Mouse (Mus musculus) cerebral cortex, adult 2 months (tissue): ENCODE measurements around the gene Pde9a.

ENCODE experiments used
- WGBS: fragments of 180-500 bp; shearing (Covaris S2); methylation state at CpG from one replicate; pipeline ENCODE4 v1.1.7; 2018; 5-methylcytosine and 5-hydroxymethylcytosine counted together

Gene Pde9a

GRCm38 (mm10) chr17:31433978-31434797 lies 48.2 kb downstream of the Pde9a start:
- 41% methylated on average over 16 of the region's 16 CpGs for WGBS

GRCm38 (mm10) chr17:31434825-31435325 lies 48.9 kb downstream of the Pde9a start:
- WGBS: 45% methylated on average over 8 of the region's 8 CpGs

DNA sequence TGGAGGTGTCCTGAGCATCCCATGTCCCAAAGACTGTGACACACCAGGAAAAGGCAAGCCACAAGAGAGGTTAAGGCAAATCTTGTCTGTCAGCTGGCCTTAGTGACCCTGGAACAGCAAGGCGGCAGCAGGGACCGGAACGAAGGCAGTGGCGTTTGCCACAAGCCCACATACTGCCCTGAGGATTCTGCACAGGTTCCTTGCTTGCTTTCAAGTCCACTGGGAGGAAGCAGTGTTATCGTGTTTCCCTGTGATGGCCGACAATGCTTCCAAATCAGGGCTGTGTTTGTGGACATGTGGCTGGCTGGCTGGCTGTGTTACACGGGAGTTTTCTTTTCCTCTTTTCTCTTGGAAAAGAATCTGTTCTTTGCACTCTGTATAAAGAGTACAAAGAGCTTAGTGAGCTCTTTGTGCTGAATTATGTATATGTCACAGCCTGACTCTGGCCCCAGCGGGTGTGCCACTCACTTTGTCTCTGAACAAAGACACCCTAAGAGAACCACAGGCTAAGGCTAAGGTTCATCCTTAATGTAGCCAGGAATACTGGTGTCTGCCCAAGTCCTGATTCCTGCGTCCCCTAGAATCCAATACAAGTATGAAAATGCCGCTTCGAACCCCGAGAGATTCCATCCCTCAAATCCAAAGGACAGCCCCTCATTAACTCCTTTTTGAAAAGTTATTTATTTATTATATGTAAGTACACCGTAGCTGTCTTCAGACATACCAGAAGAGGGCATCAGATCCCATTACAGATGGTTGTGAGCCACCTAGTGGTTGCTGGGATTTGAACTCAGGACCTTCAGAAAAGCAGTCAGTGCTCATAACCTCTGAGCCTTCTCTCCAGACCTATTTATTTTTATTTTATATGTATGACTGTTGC lies 50.2 kb downstream of the Pde9a start:
- 76% methylated on average over 13 of the region's 13 CpGs for WGBS

DNA sequence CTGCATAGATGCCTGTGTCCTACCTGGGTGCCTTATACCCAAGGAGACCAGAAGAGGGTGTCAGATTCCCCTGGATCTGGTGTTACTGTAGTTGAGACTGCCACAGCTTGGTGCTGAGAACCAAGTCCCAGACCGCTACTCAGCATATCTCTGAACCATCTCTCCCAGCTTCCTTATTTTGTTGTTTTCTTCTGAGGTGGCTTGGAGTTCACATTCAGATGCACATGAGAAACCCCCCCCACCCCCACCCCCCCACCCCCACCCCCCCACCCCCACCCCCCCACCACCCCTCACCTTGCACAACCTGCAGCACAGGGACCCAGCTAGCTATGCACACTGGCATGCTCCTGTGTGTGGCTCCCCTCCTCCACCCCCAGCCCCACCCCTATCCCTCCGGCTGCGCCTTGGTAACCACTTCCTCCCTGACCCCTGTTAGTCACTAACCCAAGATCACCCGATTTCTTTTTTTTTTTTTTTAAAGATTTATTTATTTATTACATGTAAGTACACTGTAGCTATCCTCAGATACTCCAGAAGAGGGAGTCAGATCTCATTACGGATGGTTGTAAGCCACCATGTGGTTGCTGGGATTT lies 50.9 kb downstream of the Pde9a start:
- 86% methylated on average over 5 of the region's 5 CpGs for WGBS

DNA sequence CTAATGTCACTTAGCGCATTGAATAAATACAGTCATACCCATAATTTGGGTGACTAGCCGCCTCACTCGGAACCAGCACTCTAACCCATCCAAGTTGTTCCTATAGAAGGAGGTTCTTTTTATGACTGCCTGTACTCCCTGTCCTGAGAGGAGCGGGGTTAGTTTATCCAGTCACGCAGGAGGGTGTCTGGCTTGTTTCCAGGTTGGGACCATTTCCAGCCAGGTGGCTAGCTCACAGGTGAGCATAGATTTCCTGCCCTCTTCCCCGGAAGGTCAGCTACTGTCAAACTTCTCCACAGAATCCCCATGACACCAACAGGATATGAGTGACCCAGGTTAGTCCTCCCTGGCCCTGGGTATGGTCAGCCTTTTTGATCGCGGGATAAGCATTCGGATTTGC lies 51.5 kb downstream of the Pde9a start:
- WGBS: 94% methylated on average over 9 of the region's 9 CpGs

DNA sequence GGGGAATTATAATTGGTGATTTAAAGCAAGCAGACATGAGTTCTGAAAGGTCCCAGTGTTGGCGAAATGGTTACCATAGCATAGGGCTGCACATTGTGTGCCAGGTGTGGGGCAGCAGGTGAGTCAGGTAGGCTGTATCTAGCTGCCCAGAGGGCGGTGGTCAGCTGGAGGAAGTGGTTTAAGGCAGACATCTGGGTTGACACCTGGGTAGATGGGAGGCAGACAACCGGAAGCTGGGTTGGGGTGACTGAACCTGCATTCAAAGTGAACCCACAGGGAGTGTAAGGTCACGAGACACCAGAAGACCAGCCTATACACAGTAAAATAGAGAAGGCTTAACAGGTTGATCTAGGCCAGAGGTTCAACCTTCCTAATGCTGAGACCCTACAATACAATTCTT lies 54.0 kb downstream of the Pde9a start:
- WGBS: 97% methylated on average over 4 of the region's 4 CpGs

DNA sequence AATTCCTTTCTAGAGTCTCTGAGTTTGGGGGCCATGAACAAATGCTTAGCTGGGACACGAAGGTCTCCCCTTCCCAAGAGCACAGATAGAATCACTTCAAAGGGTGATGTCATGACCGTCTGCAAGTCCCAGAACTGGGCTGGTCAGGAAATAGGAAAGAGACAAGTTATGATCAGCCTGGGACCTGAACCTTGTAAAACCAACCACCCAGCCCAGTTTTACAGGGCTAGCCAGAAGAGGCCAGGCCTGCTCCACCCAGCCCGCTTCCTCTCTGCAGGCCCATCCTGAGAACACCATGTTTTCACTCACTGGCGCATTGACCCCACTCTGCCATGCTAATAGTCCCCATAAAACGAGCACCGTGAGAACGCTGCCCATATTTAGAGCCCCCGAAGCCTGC lies 56.5 kb downstream of the Pde9a start:
- 93% methylated on average over 8 of the region's 8 CpGs for WGBS

GRCm38 (mm10) chr17:31444251-31444650 lies 58.2 kb downstream of the Pde9a start:
- 86% methylated on average over 7 of the region's 7 CpGs for WGBS

GRCm38 (mm10) chr17:31445061-31445731 lies 59.2 kb downstream of the Pde9a start:
- WGBS: 62% methylated on average over 7 of the region's 7 CpGs

GRCm38 (mm10) chr17:31447766-31448165 lies 61.8 kb downstream of the Pde9a start:
- 58% methylated on average over 5 of the region's 5 CpGs for WGBS

- WGBS: 44% methylated on average over 1 of the region's 1 CpGs
Measured at GRCm38 (mm10) chr17:31448519-31448918, 62.5 kb downstream of the Pde9a start.

- WGBS: 56% methylated on average over 3 of the region's 3 CpGs
Measured at GRCm38 (mm10) chr17:31450206-31450605, 64.2 kb downstream of the Pde9a start.

DNA sequence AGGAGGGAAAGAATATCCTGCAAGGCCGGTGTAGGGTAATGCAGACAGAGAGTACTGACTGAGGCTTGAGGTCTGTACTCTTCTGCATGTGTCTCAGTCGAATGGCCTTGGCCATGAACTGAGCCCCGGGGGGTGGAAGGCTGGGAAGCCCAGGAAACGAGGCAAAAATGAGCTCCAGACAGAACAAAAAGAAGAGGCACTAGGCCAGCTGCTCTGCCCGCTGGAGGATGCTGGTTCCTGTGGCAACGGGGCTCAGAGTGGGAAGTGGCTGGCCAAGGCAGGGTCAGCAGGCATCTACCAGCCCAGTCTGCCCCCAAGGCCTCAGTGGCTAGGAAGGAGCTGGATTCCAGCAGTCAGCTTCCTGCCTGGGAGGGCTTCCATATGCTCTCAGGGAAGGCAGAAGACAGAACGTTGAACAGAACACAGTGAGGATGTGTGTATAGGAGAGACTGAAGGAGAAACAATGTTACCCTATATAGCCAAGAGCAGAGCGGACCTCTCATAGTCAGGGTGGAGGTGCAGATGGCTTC lies 65.2 kb downstream of the Pde9a start:
- 34% methylated on average over 8 of the region's 8 CpGs for WGBS

- WGBS: 88% methylated on average over 2 of the region's 2 CpGs
Measured at GRCm38 (mm10) chr17:31452816-31453215, 66.8 kb downstream of the Pde9a start.

GRCm38 (mm10) chr17:31453476-31453875 lies 67.5 kb downstream of the Pde9a start:
- 90% methylated on average over 3 of the region's 3 CpGs for WGBS

DNA sequence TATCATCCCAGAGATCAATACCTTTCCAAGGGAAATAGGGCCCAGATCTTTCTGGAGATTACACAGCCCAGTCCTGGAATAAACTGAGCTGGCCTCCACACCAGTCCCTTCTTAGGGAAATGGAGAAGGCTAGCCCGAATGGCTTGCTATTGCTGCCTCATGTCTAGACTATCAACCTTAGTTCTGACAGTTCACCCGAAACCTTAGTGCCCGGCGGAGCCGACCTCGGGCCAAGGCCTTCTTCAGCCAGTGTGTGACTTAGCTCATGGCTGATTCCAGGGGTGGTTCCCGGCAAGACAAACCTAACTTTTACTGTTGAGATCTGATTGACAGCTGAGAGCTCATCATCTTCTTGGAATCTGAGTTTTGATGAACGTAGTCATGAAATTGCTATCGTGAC lies 68.0 kb downstream of the Pde9a start:
- 93% methylated on average over 9 of the region's 9 CpGs for WGBS

- WGBS: 43% methylated on average over 18 of the region's 18 CpGs
Measured at GRCm38 (mm10) chr17:31456723-31457567, 70.9 kb downstream of the Pde9a start.

DNA sequence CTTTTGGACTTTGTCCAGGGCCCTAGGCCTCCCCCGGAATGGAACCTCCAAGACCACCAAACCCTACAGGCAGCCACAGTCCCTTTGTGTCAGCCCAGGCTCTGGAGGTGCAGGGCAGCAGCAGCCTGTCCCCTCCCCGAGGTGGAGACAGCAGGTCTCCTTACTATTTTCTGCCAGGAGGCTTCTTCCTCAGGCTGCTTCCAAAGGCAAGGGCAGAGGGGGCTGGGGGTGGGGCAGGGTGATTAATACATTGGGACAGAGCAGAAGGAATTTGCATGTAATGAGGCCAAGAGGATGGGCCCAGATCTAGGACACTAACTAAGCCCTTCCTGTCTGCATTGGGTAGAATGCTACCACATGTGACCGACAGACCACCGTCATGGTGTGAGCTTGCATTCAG lies 74.4 kb downstream of the Pde9a start:
- WGBS: 67% methylated on average over 4 of the region's 4 CpGs

GRCm38 (mm10) chr17:31462506-31462905 lies 76.5 kb downstream of the Pde9a start:
- 85% methylated on average over 2 of the region's 2 CpGs for WGBS

- 94% methylated on average over 3 of the region's 3 CpGs for WGBS
Measured at GRCm38 (mm10) chr17:31466854-31467253, 80.8 kb downstream of the Pde9a start.
